Mouse (Mus musculus) megakaryocyte, embryonic 14.5 days (primary cell): ENCODE measurements at regions not wholly inside any gene's neighbourhood (a gene's known extent, or its start where the extent isn't known, plus 50 kb on each side); places are given as distances from the start of the nearest gene placed in this dataset.

Experiments
- FLI1 ChIP-seq: IDR thresholded peaks from 2 replicates; pipeline ENCODE4 v1.6.1; 2012; ENCODE audit warnings: low read length, inconsistent platforms, mixed read lengths
- GATA1 ChIP-seq: IDR thresholded peaks from 3 replicates; pipeline ENCODE4 v1.6.1; 2012; ENCODE audit warnings: mixed read lengths, low read length, inconsistent platforms, borderline replicate concordance

- TF ChIP-seq GATA1 (no peak), FLI1 (no peak)
Measured at GRCm38 (mm10) chr7:135792918-135793317, 76.8 kb upstream of the Mki67 start.
